Mouse (Mus musculus) spleen, adult 2 months (tissue): ENCODE results near the gene Rcvrn.

ENCODE experiments used
- CTCF ChIP-seq: fragments of 200-500 bp; IDR thresholded peaks from 2 replicates; pipeline ENCODE4 v1.5.1; 2011; ENCODE audit warnings: mild to moderate bottlenecking, inconsistent platforms; ENCODE audit not compliant: insufficient read depth, insufficient read length, insufficient replicate concordance; ENCODE audit errors: extremely low read depth
- POLR2A ChIP-seq: fragments of 200-500 bp; IDR thresholded peaks from 2 replicates; pipeline ENCODE4 v1.6.1; 2011; ENCODE audit warnings: low read depth, low read length, inconsistent platforms

GRCm38 (mm10) chr11:67652893-67653255 is 42.3 kb upstream of the Rcvrn start:
- TF ChIP-seq CTCF (no peak), POLR2A (no peak)
